Mouse (Mus musculus): ENCODE measurements around the gene Tmem63b. TPM values are rescaled to one million over a fixed set of nuclear protein-coding genes. Genes with fewer than 3 reads are reported as not detected.

Gene Tmem63b
- polyA plus RNA-seq, 1 experiment from 2014 or later: 38.0 TPM

GRCm38 (mm10) chr17:45667481-45667880 lies 19.2 kb downstream of the Tmem63b start:
- H3K9ac ChIP-seq: no peak overlapping the region
- peaks cover 87% of the 10 kb centered on the region for H3K36me3 ChIP-seq
- H3K27ac ChIP-seq: no peak overlapping the region
- no peak overlapping the region for H3K4me3 ChIP-seq
- H3K9me3 ChIP-seq: no peaks in the 10 kb centered on the region
- H3K4me2 ChIP-seq: no peak overlapping the region
- no peaks in the 10 kb centered on the region for H3K27me3 ChIP-seq
- WGBS: 83% methylated on average over 10 of the region's 10 CpGs
- H3K4me1 ChIP-seq: 0 out of 2 replicates have a peak, but pooled peaks cover 3% of the 10 kb centered on the region
- no peak for ATAC-seq (ENCODE audit: insufficient number of reproducible peaks, insufficient read depth, low FRiP score, low TSS enrichment, low read depth)

- H3K4me2 ChIP-seq: no peak overlapping the region
- 0 out of 2 replicates have a peak, but pooled peaks cover 3% of the 10 kb centered on the region for H3K4me1 ChIP-seq
- no peaks in the 10 kb centered on the region for H3K9me3 ChIP-seq
- ATAC-seq (ENCODE audit: insufficient number of reproducible peaks, insufficient read depth, low FRiP score, low TSS enrichment, low read depth): no peak
- H3K36me3 ChIP-seq: peaks cover 86% of the 10 kb centered on the region
- H3K27me3 ChIP-seq: no peaks in the 10 kb centered on the region
- WGBS: 80% methylated on average over 11 of the region's 11 CpGs
- H3K27ac ChIP-seq: no peak overlapping the region
- H3K9ac ChIP-seq: no peak overlapping the region
- no peak overlapping the region for H3K4me3 ChIP-seq
These were observed 20.6 kb downstream of the Tmem63b start for GRCm38 (mm10) chr17:45666091-45666490.

GRCm38 (mm10) chr17:45664608-45665007 lies 22.1 kb downstream of the Tmem63b start:
- no peak overlapping the region for H3K27ac ChIP-seq
- 92% methylated on average over 13 of the region's 13 CpGs for WGBS
- no peak for ATAC-seq (ENCODE audit: insufficient number of reproducible peaks, insufficient read depth, low FRiP score, low TSS enrichment, low read depth)
- no peak overlapping the region for H3K4me2 ChIP-seq
- H3K36me3 ChIP-seq: peaks cover 82% of the 10 kb centered on the region
- no peaks in the 10 kb centered on the region for H3K27me3 ChIP-seq
- 0 out of 2 replicates have a peak, but pooled peaks cover 3% of the 10 kb centered on the region for H3K4me1 ChIP-seq
- H3K9ac ChIP-seq: no peak overlapping the region
- no peak overlapping the region for H3K4me3 ChIP-seq
- H3K9me3 ChIP-seq: no peaks in the 10 kb centered on the region

DNA sequence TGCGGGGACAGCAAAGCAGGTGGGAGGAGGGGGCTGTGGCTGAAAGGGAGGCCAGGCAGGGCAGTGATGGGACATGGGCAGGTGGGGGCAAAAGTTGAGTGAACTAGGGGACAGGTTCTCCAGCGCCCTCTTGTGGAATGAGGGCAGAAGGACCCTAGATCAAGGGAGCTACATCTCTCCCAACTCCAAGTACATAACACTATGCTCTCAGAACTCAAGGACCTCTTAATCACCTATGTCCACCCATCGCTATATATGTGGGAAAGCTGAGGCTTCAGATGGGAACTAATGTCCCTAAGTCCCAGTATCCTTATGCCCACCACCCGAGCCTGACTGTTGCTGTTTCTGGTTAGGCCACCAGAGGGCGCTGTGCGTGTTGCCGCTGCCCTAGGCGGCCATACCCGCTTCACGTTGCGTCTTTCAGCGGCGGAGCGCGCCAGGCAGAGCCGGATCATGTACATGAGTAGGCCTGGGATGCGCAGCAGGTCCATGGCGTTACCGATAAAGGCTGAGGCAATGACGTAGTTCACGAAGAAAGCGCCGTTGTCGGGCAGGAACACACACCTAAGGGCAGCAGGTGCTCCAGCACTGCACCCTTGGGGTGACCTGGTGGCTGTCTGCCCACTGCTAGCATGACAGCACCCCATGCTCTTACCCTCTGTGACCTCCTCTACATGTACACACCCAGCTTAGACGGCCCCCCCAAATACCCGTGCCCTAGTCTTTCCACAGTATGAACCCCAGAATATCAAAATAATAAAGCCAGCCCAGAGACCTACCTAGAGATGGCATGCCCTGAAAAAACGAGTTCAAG lies 23.4 kb downstream of the Tmem63b start:
- 26% methylated on average over 27 of the region's 27 CpGs for WGBS
- 0 out of 2 replicates have a peak overlapping the region, but pooled peaks have one; percentile 52 for H3K9ac ChIP-seq
- no peak; the same call in 1 of the 2 replicates for ATAC-seq (ENCODE audit: insufficient number of reproducible peaks, insufficient read depth, low FRiP score, low TSS enrichment, low read depth)
- no peak overlapping the region for H3K4me3 ChIP-seq
- H3K27me3 ChIP-seq: no peaks in the 10 kb centered on the region
- H3K27ac ChIP-seq: no peak overlapping the region
- H3K9me3 ChIP-seq: no peaks in the 10 kb centered on the region
- peak overlapping the region; percentile 44 for H3K4me2 ChIP-seq
- 0 out of 2 replicates have a peak, but pooled peaks cover 3% of the 10 kb centered on the region for H3K4me1 ChIP-seq
- H3K36me3 ChIP-seq: peaks cover 69% of the 10 kb centered on the region

DNA sequence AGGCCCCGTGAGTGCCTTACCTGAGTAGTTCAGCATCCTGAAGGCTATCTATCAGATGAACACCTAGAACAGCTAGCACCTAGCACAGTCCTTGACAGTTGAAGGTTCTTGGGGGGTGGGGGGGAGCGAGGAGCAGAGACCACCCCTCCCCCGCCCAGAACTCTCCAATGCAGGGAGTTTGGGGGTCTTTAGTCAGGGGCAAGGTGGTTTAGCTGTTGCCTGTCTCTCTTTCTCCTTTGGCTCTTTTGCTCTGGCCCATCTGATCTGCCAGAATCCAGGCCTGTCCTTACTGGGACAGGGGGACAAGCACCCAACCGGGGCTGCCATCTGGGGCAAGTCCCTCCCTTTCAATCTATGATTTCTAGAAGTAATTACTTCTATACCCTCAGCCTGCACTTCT lies 27.5 kb downstream of the Tmem63b start, which contains the start of gene Capn11:
Gene Capn11 (minus strand): TSS at position 101 of the 400 bp plus-strand sequence.
- 81% methylated on average over 4 of the region's 4 CpGs for WGBS
- Histone ChIP-seq H3K27ac (no peak within 1 kb of the TSS), H3K4me1 (0 out of 2 replicates have a peak, but pooled peaks cover 3% of the 10 kb centered on the region), H3K27me3 (no peaks in the 10 kb centered on the region), H3K4me3 (no peak within 1 kb of the TSS), H3K9ac (0 out of 2 replicates have a peak within 1 kb of the TSS, but pooled peaks have one; percentile 3), H3K4me2 (no peak within 1 kb of the TSS), H3K36me3 (peaks cover 31% of the 10 kb centered on the region), H3K9me3 (no peaks in the 10 kb centered on the region)
- no peak for ATAC-seq (ENCODE audit: insufficient number of reproducible peaks, insufficient read depth, low FRiP score, low TSS enrichment, low read depth)

DNA sequence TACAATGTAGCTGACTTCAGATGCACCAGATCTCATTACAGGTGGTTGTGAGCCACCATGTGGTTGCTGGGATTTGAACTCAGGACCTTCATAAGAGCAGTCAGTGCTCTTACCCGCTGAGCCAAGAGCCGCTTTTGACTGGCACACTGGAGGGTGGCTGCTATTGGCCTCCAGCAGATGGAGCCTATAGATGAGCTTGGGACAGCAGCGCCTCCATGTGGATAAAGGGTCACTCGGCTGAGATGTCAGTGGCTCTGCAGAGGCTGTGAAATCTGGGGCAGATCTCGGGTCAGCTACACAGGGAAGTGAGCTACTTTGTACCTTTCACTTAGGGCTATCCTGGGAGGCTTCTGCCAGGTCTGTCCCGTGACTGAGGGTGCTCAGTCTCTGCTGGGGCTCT lies 30.9 kb downstream of the Tmem63b start:
- H3K4me1 ChIP-seq: no peaks in the 10 kb centered on the region
- no peaks in the 10 kb centered on the region for H3K27me3 ChIP-seq
- no peak overlapping the region for H3K4me2 ChIP-seq
- H3K27ac ChIP-seq: no peak overlapping the region
- H3K9me3 ChIP-seq: no peaks in the 10 kb centered on the region
- no peak overlapping the region for H3K4me3 ChIP-seq
- H3K9ac ChIP-seq: no peak overlapping the region
- peaks cover 8% of the 10 kb centered on the region for H3K36me3 ChIP-seq
- no peak for ATAC-seq (ENCODE audit: insufficient number of reproducible peaks, insufficient read depth, low FRiP score, low TSS enrichment, low read depth)
- WGBS: 20% methylated on average over 6 of the region's 6 CpGs

- no peaks in the 10 kb centered on the region for H3K27me3 ChIP-seq
- H3K4me2 ChIP-seq: no peak overlapping the region
- no peaks in the 10 kb centered on the region for H3K4me1 ChIP-seq
- H3K27ac ChIP-seq: no peak overlapping the region
- no peaks in the 10 kb centered on the region for H3K9me3 ChIP-seq
- no peak for ATAC-seq (ENCODE audit: insufficient number of reproducible peaks, insufficient read depth, low FRiP score, low TSS enrichment, low read depth)
- H3K4me3 ChIP-seq: no peak overlapping the region
- H3K9ac ChIP-seq: no peak overlapping the region
- no peaks in the 10 kb centered on the region for H3K36me3 ChIP-seq
- WGBS: 73% methylated on average over 7 of the region's 7 CpGs
These were observed 33.5 kb downstream of the Tmem63b start for GRCm38 (mm10) chr17:45653233-45653632.

DNA sequence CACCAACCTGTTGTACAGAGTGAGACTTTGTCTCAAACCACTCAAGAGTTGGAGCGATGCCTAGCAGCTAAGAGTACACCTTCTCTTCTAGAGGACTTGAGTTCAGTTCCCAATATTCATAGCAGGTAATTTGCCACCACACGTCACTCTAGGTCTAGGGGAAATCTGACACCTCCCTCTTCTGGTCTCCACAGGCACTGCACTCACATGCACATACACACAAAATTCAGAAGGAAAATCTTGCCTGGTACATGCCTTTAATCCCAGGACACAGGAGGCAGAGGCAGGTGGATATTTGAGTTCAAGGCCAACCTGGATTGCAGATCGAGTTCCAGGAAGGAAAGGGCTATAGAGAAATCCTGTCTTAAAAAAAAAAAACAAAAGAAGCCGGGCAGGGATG lies 42.5 kb downstream of the Tmem63b start:
- no peak for ATAC-seq (ENCODE audit: insufficient number of reproducible peaks, insufficient read depth, low FRiP score, low TSS enrichment, low read depth)
- Histone ChIP-seq H3K4me1 (no peaks in the 10 kb centered on the region), H3K9ac (no peak overlapping the region), H3K27me3 (no peaks in the 10 kb centered on the region), H3K27ac (no peak overlapping the region), H3K4me3 (no peak overlapping the region), H3K4me2 (no peak overlapping the region), H3K9me3 (no peaks in the 10 kb centered on the region), H3K36me3 (no peaks in the 10 kb centered on the region)
- 91% methylated on average over 4 of the region's 4 CpGs for WGBS

GRCm38 (mm10) chr17:45642701-45643100 lies 44.0 kb downstream of the Tmem63b start:
- Histone ChIP-seq H3K36me3 (no peaks in the 10 kb centered on the region), H3K9me3 (no peaks in the 10 kb centered on the region), H3K27ac (no peak overlapping the region), H3K4me2 (no peak overlapping the region), H3K4me3 (no peak overlapping the region), H3K27me3 (no peaks in the 10 kb centered on the region), H3K9ac (0 out of 2 replicates have a peak overlapping the region, but pooled peaks have one; percentile 27), H3K4me1 (no peaks in the 10 kb centered on the region)
- no peak for ATAC-seq (ENCODE audit: insufficient number of reproducible peaks, insufficient read depth, low FRiP score, low TSS enrichment, low read depth)
- 18% methylated on average over 12 of the region's 12 CpGs for WGBS

DNA sequence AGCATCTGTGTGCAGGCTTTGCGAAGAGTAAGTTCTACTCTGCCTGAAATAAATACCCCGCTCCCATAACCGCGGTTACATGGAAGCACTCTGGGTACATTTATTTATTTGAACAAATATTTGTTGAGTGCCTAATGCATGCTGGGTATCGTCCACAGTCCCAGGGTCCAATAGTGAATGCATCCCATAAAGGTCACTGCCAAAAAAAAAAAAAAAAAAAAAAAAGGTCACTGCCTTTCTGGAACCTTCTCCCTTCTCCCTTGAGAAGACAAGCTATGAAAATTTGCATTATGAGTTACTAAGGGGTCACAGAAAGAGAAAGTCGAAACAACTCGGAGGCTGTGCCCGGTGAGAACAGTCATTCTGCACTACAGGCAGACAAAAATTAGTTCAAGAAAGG lies 44.7 kb downstream of the Tmem63b start:
- Histone ChIP-seq H3K27ac (no peak overlapping the region), H3K4me3 (no peak overlapping the region), H3K36me3 (no peaks in the 10 kb centered on the region), H3K9me3 (no peaks in the 10 kb centered on the region), H3K27me3 (no peaks in the 10 kb centered on the region), H3K4me2 (no peak overlapping the region), H3K4me1 (no peaks in the 10 kb centered on the region), H3K9ac (no peak overlapping the region)
- ATAC-seq (ENCODE audit: insufficient number of reproducible peaks, insufficient read depth, low FRiP score, low TSS enrichment, low read depth): no peak
- WGBS: 88% methylated on average over 8 of the region's 8 CpGs

GRCm38 (mm10) chr17:45638596-45639295 lies 48.0 kb downstream of the Tmem63b start:
- WGBS: 80% methylated on average over 16 of the region's 16 CpGs
- ATAC-seq (ENCODE audit: insufficient number of reproducible peaks, insufficient read depth, low FRiP score, low TSS enrichment, low read depth): no peak
- H3K4me1 ChIP-seq: no peaks in the 10 kb centered on the region
- no peak overlapping the region for H3K27ac ChIP-seq
- no peak overlapping the region for H3K9ac ChIP-seq
- no peaks in the 10 kb centered on the region for H3K9me3 ChIP-seq
- no peaks in the 10 kb centered on the region for H3K36me3 ChIP-seq
- H3K4me3 ChIP-seq: no peak overlapping the region
- no peaks in the 10 kb centered on the region for H3K27me3 ChIP-seq
- no peak overlapping the region for H3K4me2 ChIP-seq
